Mouse (Mus musculus): Measurements from ENCODE around the gene Pkd2l1. TPM values are rescaled to one million over a fixed set of nuclear protein-coding genes. Genes with fewer than 3 reads are reported as not detected.
A peak's percentile ranks its signal among the peaks of the same experiment; 100 is the strongest.

The Pkd2l1 gene
- polyA plus RNA-seq, 1 experiment from 2014 or later = not detected

GRCm38 (mm10) chr19:44111706-44112105 is 80.5 kb downstream of the Pkd2l1 start:
- H3K4me1 ChIP-seq = peaks cover 7% of the 10 kb centered on the region
- H3K9me3 ChIP-seq (replicated peaks) = no peaks in the 10 kb centered on the region
- DNase-seq (ENCODE audit: low spot score) = no peak
- WGBS = 69% methylated on average over 7 of the region's 7 CpGs
- no peak overlapping the region for H3K27ac ChIP-seq
- no peak overlapping the region for H3K4me3 ChIP-seq
- H3K36me3 ChIP-seq = peaks cover 71% of the 10 kb centered on the region
- no peaks in the 10 kb centered on the region for H3K27me3 ChIP-seq (ENCODE audit: low read depth, poor library complexity, severe bottlenecking)

- H3K27me3 ChIP-seq (ENCODE audit: low read depth, poor library complexity, severe bottlenecking) = no peaks in the 10 kb centered on the region
- no peaks in the 10 kb centered on the region for H3K9me3 ChIP-seq (replicated peaks)
- no peak overlapping the region for H3K4me3 ChIP-seq
- peaks cover 61% of the 10 kb centered on the region for H3K36me3 ChIP-seq
- H3K27ac ChIP-seq = no peak overlapping the region
- 93% methylated on average over 9 of the region's 9 CpGs for WGBS
- DNase-seq (ENCODE audit: low spot score) = no peak
- peaks cover 14% of the 10 kb centered on the region for H3K4me1 ChIP-seq
These were observed 81.9 kb downstream of the Pkd2l1 start for GRCm38 (mm10) chr19:44110356-44110755.

- Histone ChIP-seq H3K27ac (no peak overlapping the region), H3K36me3 (peaks cover 49% of the 10 kb centered on the region), H3K27me3 (ENCODE audit: low read depth, poor library complexity, severe bottlenecking) (no peaks in the 10 kb centered on the region), H3K4me3 (no peak overlapping the region), H3K9me3 (replicated peaks) (no peaks in the 10 kb centered on the region), H3K4me1 (peaks cover 14% of the 10 kb centered on the region)
- no peak for DNase-seq (ENCODE audit: low spot score)
These were observed 83.2 kb downstream of the Pkd2l1 start for GRCm38 (mm10) chr19:44108996-44109395.

DNA sequence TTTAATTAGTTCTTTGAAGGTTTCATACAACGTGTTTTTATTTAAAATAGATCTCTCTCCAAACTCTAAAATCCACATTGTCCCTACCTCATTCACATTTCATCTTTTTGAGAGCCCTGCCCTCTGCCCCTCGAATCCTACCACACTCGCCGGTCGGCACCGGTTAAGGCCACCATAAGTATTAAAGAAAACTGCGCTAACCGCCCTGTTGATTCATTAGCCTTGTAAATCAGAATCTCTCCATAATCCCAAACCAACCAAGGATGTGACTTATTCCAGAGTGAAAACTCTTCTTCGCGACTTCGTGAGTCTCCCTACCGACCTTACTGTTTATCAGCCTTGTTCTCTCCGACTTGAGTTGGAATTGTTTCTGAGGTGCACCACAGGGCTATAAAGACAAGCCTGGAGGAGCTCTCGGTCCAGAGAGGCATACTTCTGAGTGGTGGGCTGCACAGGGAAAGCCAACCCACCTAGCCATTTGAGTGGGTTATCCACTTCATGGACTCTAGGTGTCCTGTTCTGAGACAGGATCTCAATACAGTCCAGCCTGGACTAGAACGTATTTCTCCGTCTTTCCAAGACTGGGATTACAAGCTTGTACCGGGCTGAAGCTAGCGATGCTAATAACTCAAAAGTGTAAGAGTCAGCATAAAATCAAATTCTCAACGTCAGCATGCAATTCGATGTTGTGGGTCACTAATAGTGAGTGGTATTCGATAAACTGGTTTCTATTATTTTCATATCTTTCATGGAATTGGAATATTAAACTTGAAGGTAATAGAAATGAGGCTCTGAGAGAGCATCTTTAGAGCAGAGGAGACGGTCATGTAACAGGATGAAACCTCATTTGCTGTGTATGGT is 84.4 kb downstream of the Pkd2l1 start:
- H3K4me3 ChIP-seq = peak overlapping the region; percentile 99
- no peaks in the 10 kb centered on the region for H3K27me3 ChIP-seq (ENCODE audit: low read depth, poor library complexity, severe bottlenecking)
- H3K4me1 ChIP-seq = peaks cover 14% of the 10 kb centered on the region
- 30% methylated on average over 22 of the region's 22 CpGs for WGBS
- no peaks in the 10 kb centered on the region for H3K9me3 ChIP-seq (replicated peaks)
- H3K27ac ChIP-seq = peak overlapping the region; percentile 94
- H3K36me3 ChIP-seq = peaks cover 40% of the 10 kb centered on the region
- DNase-seq (ENCODE audit: low spot score) = peak; percentile 47

DNA sequence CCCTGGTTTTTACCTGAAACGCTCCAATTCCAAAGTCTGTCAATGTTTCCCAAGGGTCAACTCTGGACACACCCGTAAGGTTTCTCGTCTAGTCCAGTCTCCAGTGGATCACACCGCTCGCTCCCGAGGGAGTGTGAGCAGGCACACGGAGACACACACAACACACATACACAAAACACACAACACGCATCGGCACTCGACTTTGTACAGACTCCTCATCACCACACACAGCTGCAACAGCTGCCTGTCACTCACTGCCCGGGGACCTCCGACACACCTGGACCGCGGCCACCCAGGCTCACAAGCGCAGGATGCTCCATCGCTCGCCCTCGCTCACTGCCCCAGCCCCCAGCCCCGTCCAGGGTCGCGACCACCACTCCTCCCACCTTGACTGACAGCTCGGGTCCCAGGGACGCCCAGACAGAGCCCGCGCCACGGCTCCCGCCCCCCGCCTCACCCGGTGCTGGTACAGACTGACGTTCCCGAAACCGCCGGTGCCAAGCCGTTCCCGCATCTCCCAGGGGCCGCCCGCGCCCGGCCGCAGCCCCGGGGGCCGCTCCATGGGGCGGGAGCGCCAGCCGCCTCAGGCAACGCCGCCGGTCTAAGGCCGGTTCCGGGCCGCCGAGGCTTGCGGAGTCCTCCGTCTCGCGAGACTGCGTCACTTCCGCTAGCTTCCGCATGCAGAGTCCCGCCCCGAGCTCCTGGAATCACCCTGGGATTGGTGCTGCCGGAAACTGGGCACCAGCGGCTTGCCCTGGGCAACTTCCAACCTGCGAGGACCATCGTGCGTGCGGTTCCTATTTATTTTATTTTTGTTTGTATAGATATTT is 85.2 kb downstream of the Pkd2l1 start, which contains the start of gene Chuk:
Chuk (minus strand) TSS at position 650 of the 830 bp plus-strand sequence.
- no peaks in the 10 kb centered on the region for H3K9me3 ChIP-seq (replicated peaks)
- peak within 1 kb of the TSS; percentile 99 for H3K4me3 ChIP-seq
- H3K27ac ChIP-seq = peak within 1 kb of the TSS; percentile 94
- H3K36me3 ChIP-seq = peaks cover 34% of the 10 kb centered on the region
- peaks cover 14% of the 10 kb centered on the region for H3K4me1 ChIP-seq
- H3K27me3 ChIP-seq (ENCODE audit: low read depth, poor library complexity, severe bottlenecking) = no peaks in the 10 kb centered on the region
- peak; percentile 97 for DNase-seq (ENCODE audit: low spot score)
- WGBS = 1% methylated on average over 67 of the region's 67 CpGs

DNA sequence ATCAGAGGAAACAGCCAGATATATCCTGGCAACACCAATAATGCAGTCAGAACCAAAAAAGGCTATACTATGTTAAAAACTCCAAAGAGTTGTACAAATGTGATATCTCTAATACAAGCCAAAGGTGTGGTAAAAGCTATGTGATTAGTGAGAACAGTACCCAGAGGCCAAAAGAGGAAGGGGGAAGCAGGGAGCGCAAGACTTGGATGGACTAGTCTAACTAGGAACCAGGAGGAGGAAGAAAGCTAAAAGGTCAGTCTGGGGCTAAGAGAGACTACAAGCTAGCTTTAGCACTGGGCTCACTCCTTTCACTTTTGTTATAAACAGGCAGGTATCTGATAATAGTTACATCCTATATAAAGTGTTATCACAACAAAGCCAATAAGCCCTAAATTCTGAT is 87.8 kb downstream of the Pkd2l1 start:
- DNase-seq (ENCODE audit: low spot score) = no peak
- 90% methylated on average over 1 of the region's 1 CpGs for WGBS
- H3K4me3 ChIP-seq = no peak overlapping the region
- peaks cover 14% of the 10 kb centered on the region for H3K4me1 ChIP-seq
- no peaks in the 10 kb centered on the region for H3K27me3 ChIP-seq (ENCODE audit: low read depth, poor library complexity, severe bottlenecking)
- H3K9me3 ChIP-seq (replicated peaks) = no peaks in the 10 kb centered on the region
- H3K27ac ChIP-seq = no peak overlapping the region
- H3K36me3 ChIP-seq = peaks cover 27% of the 10 kb centered on the region

- Histone ChIP-seq H3K4me1 (peaks cover 12% of the 10 kb centered on the region), H3K27me3 (ENCODE audit: low read depth, poor library complexity, severe bottlenecking) (no peaks in the 10 kb centered on the region)
- 93% methylated on average over 3 of the region's 3 CpGs for WGBS
These were observed 89.2 kb downstream of the Pkd2l1 start for GRCm38 (mm10) chr19:44103001-44103400.

DNA sequence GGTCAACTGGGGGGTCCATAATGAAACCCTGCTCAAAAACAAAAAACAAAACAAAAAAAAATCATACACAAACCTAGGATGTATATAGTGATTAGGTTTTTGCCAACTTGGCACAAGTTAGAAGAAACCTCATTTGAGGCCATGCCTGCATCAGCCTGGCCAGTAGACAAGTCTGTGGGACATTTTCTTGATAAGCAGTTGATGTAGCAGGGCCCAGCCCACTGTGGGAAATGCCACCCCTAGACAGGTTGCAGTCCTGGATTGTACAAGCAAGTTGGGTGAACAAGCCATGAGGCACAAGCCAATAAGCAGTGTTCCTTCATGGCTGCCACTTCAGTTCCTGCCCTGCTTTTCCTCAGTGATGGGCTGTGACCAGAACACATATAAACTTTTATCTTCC is 91.4 kb downstream of the Pkd2l1 start:
- H3K27me3 ChIP-seq (ENCODE audit: low read depth, poor library complexity, severe bottlenecking) = no peaks in the 10 kb centered on the region
- peaks cover 53% of the 10 kb centered on the region for H3K36me3 ChIP-seq
- H3K27ac ChIP-seq = no peak overlapping the region
- DNase-seq (ENCODE audit: low spot score) = no peak
- H3K9me3 ChIP-seq (replicated peaks) = no peaks in the 10 kb centered on the region
- H3K4me3 ChIP-seq = no peak overlapping the region
- H3K4me1 ChIP-seq = no peaks in the 10 kb centered on the region

More at GRCm38 (mm10) chr19:44103001-44103400, 89.2 kb downstream of the Pkd2l1 start:
- H3K9me3 ChIP-seq (replicated peaks) = no peaks in the 10 kb centered on the region
- H3K27ac ChIP-seq = no peak overlapping the region
- no peak for DNase-seq (ENCODE audit: low spot score)
- H3K36me3 ChIP-seq = peaks cover 32% of the 10 kb centered on the region
- H3K4me3 ChIP-seq = no peak overlapping the region

Other genes with a start within 250 kb of the Pkd2l1 start
- 0.10 TPM in 1 of 2 replicates, not detected in the other for gene Cpn1, start 205.9 kb downstream of the Pkd2l1 start, polyA plus RNA-seq (2016; fragmentation: Nextera tagmentation; extraction: Ambion mirVana)
- gene Cyp2c23, start 163.2 kb downstream of the Pkd2l1 start, polyA plus RNA-seq (2016; fragmentation: Nextera tagmentation; extraction: Ambion mirVana) = not detected in 2 replicates
- gene Erlin1, start 122.7 kb downstream of the Pkd2l1 start, polyA plus RNA-seq (2016; fragmentation: Nextera tagmentation; extraction: Ambion mirVana) = 20.7 and 22.6 TPM in 2 replicates
- 35.9 and 48.2 TPM in 2 replicates for gene Chuk, start 85.0 kb downstream of the Pkd2l1 start, polyA plus RNA-seq (2016; fragmentation: Nextera tagmentation; extraction: Ambion mirVana)
- 41.2 and 46.9 TPM in 2 replicates for gene Cwf19l1, start 56.6 kb downstream of the Pkd2l1 start, polyA plus RNA-seq (2016; fragmentation: Nextera tagmentation; extraction: Ambion mirVana)
- gene Bloc1s2, start 46.0 kb downstream of the Pkd2l1 start, polyA plus RNA-seq (2016; fragmentation: Nextera tagmentation; extraction: Ambion mirVana) = 105 and 113 TPM in 2 replicates
- 0.41 TPM in 1 of 2 replicates, not detected in the other for gene Scd3, start 10.8 kb upstream of the Pkd2l1 start, polyA plus RNA-seq (2016; fragmentation: Nextera tagmentation; extraction: Ambion mirVana)
- gene Scd2, start 101.2 kb upstream of the Pkd2l1 start, polyA plus RNA-seq (2016; fragmentation: Nextera tagmentation; extraction: Ambion mirVana) = 324 and 335 TPM in 2 replicates
- 0.08 and 0.11 TPM in 2 replicates for gene Scd4, start 140.7 kb upstream of the Pkd2l1 start, polyA plus RNA-seq (2016; fragmentation: Nextera tagmentation; extraction: Ambion mirVana)
- 15.9 and 16.6 TPM in 2 replicates for gene Scd1, start 215.4 kb upstream of the Pkd2l1 start, polyA plus RNA-seq (2016; fragmentation: Nextera tagmentation; extraction: Ambion mirVana)